Mouse (Mus musculus) splenic B cell, adult 2 months (primary cell): Measurements from ENCODE around the gene 2310011J03Rik.
"Not testable (repeated sequence)": the region's sequence is repeated elsewhere in the genome, so short reads cannot be mapped to it uniquely, and the experiment has no call there.

ENCODE experiments used
- DNase-seq: peaks from one replicate; pipeline ENCODE4 v3.0.0-alpha.2; 2011; ENCODE audit warnings: low read depth, low spot score
- H3K27me3 ChIP-seq: 2 replicates; pipeline ENCODE4 v1.6.1; 2012; ENCODE audit warnings: mild to moderate bottlenecking, low read length, moderate library complexity, mixed read lengths; ENCODE audit not compliant: control insufficient read depth, poor library complexity, insufficient read depth, severe bottlenecking
- H3K36me3 ChIP-seq: 2 replicates; pipeline ENCODE4 v1.6.1; 2012; ENCODE audit warnings: mild to moderate bottlenecking, low read length, moderate library complexity, mixed read lengths; ENCODE audit not compliant: control insufficient read depth, poor library complexity, insufficient read depth, severe bottlenecking

2310011J03Rik gene

GRCm38 (mm10) chr10:80347514-80347967 lies 27.2 kb upstream of the 2310011J03Rik start:
- no peaks in the 10 kb centered on the region for H3K36me3 ChIP-seq
- H3K27me3 ChIP-seq, result 0 out of 2 replicates have a peak, but pooled peaks cover 5% of the 10 kb centered on the region
- no peak for DNase-seq

DNA sequence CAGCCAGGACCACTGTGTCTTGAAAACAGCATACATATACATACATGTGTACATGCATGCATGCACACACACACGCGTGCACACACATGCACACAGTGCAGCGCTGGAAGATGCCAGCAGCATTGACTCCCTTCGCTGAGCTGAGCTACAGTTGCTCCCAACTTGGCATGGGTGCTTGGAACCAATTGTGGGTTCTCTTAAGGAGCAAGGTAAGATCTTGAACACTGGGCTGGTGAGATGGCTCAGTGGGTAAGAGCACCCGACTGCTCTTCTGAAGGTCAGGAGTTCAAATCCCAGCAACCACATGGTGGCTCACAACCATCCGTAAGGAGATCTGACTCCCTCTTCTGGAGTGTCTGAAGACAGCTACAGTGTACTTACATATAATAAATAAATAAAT lies 25.6 kb upstream of the 2310011J03Rik start:
- H3K27me3 ChIP-seq, DNase-seq, H3K36me3 ChIP-seq: not testable (repeated sequence)

- DNase-seq, result no peak
- no peaks in the 10 kb centered on the region for H3K36me3 ChIP-seq
- 0 out of 2 replicates have a peak, but pooled peaks cover 5% of the 10 kb centered on the region for H3K27me3 ChIP-seq
These were observed 24.8 kb upstream of the 2310011J03Rik start for GRCm38 (mm10) chr10:80345122-80345521.

DNA sequence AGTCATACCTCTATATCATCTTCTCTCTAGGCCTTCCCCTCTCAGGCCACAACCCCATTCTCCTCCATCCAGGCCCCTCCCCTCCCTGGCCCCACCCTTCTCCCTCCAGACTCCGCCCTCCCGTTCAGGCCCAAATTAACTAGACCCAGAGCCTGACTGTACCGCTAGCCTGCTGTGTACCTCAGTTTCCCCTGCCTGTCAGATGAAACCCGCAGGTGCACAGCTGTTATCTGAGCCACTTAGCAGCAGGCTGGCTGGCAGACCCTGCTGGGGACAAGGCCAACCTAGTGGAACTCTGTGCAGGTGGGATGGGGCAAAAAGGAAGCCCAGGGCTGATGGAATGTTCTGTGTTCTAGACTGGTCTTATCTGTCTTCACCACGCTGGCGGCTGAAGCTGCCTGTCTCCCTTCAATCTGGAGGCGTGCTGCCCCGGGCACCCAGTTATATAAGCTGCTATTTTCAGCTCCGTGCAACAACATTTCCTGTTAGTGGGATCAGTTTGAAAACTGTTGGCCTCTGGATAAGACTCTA lies 23.9 kb upstream of the 2310011J03Rik start:
- no peak for DNase-seq
- H3K27me3 ChIP-seq, result 0 out of 2 replicates have a peak, but pooled peaks cover 5% of the 10 kb centered on the region
- H3K36me3 ChIP-seq, result no peaks in the 10 kb centered on the region

GRCm38 (mm10) chr10:80343425-80343895 lies 23.1 kb upstream of the 2310011J03Rik start:
- Histone ChIP-seq H3K36me3 (no peaks in the 10 kb centered on the region), H3K27me3 (0 out of 2 replicates have a peak, but pooled peaks cover 3% of the 10 kb centered on the region)
- no peak for DNase-seq

DNA sequence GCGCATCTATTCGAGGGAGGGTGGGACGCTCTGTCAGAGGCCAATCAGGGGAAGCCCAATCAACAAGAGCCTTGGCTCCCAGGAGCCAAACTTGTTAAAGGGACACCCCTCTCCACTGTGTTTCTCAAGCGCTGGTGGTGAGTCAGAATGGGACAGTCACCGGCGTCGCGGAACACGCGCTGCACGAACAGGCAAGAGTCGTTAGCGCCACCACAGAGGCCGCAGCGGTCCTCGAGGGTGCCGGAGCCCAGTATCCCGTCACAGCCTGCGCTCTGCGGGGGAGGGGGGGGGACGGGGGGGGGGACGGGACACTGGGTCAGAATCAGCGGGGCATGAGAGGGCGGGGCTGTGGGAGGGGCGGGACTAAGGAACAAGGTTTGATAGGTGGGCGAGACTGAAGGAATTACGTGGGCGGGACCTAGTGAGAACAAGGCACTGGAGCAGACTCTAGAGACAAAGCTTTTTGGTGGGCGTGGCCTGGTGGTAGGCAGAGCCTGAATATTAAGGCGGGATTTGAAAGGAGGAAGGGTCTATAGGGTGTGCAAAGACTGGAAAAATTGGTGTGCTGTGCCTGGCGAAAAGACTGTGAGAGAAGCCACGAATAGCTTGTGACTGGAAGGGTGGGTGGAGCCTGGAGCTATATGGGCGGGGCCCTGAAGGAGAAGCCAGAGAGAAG lies 22.6 kb upstream of the 2310011J03Rik start:
- H3K27me3 ChIP-seq, result 0 out of 2 replicates have a peak, but pooled peaks cover 2% of the 10 kb centered on the region

GRCm38 (mm10) chr10:80342305-80342748 lies 22.0 kb upstream of the 2310011J03Rik start:
- no peak for DNase-seq
- Histone ChIP-seq H3K36me3 (no peaks in the 10 kb centered on the region), H3K27me3 (0 out of 2 replicates have a peak, but pooled peaks cover 2% of the 10 kb centered on the region)

More for the DNA sequence above, 22.6 kb upstream of the 2310011J03Rik start:
- peak; percentile 86 for DNase-seq
- no peaks in the 10 kb centered on the region for H3K36me3 ChIP-seq

DNA sequence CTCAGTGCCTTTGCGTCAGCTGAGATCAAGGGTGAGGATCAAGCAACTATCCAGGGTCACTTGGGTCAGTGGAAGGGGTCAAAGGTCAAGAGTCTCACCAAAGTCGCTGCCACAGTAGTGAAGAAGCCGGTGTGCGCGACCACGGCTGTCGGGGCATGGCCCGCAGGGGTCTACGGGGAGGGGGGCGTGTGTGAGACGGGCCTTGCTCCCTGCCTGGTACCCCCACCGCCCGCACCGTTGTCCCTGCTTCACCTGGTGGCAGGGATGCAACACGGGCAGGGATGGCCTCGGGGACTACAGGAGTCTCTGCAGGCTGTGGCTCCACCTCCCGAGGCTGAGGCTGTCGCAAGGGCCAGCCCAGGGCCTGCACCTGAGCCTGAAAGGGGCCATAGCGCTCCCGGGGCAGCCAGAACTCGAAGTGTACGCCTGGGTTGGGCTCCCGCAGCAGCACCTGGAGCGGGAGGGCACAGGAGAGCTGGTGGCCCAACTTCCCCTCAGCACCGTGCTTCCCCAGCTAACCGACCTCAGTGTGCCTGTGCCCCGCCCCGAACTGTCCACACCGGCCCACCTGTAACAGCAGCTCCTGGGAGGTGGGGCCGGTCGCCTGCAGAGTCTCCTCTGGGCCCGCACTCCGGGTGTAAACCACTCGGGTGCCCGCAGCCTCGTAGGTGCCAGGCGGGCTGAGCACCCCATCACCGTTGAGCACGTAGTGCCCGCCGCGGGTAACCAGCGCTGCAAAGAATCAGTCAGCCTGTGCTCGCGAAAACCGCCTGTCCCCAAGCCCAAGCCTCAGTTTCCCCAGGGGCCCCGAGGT lies 21.4 kb upstream of the 2310011J03Rik start:
- Histone ChIP-seq H3K36me3 (no peaks in the 10 kb centered on the region), H3K27me3 (0 out of 2 replicates have a peak, but pooled peaks cover 2% of the 10 kb centered on the region)
- DNase-seq, result peak; percentile 51

DNA sequence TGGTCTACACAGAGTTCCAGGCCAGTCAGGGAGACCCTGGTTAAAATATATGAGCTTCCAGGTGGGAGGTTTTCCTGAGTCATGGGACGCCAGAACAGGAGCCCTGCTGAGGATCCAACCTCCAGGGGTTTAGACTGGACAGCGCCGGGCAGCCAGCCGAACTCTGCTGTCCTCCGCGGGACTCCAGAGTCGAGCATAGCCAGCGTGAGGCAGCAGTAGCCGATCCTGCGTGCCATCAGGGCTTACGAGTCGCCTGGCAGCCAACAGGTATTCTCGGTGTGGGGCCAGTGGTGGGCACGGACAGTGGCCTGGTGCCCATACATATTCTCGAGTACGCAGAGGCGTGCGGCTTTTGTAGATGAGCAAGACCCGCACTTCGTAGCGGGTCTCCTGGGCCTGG lies 20.7 kb upstream of the 2310011J03Rik start:
- Histone ChIP-seq H3K36me3 (no peaks in the 10 kb centered on the region), H3K27me3 (0 out of 2 replicates have a peak, but pooled peaks cover 2% of the 10 kb centered on the region)
- DNase-seq, result no peak

- Histone ChIP-seq H3K36me3 (no peaks in the 10 kb centered on the region), H3K27me3 (0 out of 2 replicates have a peak, but pooled peaks cover 2% of the 10 kb centered on the region)
- peak; percentile 88 for DNase-seq
These were observed 19.8 kb upstream of the 2310011J03Rik start for GRCm38 (mm10) chr10:80339941-80340750.

DNA sequence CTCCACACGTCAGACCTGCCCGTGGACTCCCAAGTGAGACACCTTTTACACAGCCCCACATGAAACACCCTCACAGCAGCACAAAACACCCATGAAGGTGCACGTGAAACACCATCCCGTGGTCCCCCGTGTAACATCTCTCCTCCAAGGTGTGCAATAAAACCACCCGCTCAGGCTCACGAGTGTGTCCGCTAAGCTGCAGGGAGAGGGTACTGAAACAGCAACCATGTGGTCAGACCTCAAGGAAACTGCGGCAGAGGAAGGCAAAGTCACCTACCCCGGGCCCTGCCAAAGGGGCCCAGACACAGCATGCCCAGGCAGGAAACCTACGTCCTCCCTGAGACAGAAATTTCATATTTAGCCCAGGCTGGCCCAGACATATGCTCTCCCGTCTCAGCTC lies 15.9 kb upstream of the 2310011J03Rik start:
- H3K36me3 ChIP-seq, result no peaks in the 10 kb centered on the region

DNA sequence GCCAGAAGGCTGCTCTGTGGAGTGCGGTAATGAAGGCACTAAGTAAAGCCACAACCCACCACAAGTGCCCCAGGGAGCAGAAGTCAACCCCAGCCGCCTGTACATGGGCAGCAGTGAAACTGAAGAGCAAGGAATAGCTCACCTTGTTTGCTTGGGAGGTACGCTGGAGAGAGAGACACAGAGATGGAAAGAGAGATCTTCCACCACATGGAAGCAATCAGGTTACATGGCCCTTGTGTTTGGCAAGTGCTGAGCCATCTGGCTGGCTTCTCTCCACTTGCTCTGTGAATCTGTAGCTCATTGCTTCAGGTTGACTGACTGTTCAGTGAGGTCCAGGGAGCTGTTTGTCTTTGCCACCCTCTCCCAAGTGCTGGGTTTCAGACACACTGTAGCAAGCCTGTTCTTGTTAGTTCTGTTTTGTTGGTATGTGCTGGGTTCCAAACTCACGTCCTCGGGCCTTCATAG lies 12.2 kb upstream of the 2310011J03Rik start:
- H3K27me3 ChIP-seq, result no peaks in the 10 kb centered on the region
- H3K36me3 ChIP-seq, result no peaks in the 10 kb centered on the region
- DNase-seq, result no peak

More for the DNA sequence above, 15.9 kb upstream of the 2310011J03Rik start:
- DNase-seq, result no peak
- no peaks in the 10 kb centered on the region for H3K27me3 ChIP-seq

DNA sequence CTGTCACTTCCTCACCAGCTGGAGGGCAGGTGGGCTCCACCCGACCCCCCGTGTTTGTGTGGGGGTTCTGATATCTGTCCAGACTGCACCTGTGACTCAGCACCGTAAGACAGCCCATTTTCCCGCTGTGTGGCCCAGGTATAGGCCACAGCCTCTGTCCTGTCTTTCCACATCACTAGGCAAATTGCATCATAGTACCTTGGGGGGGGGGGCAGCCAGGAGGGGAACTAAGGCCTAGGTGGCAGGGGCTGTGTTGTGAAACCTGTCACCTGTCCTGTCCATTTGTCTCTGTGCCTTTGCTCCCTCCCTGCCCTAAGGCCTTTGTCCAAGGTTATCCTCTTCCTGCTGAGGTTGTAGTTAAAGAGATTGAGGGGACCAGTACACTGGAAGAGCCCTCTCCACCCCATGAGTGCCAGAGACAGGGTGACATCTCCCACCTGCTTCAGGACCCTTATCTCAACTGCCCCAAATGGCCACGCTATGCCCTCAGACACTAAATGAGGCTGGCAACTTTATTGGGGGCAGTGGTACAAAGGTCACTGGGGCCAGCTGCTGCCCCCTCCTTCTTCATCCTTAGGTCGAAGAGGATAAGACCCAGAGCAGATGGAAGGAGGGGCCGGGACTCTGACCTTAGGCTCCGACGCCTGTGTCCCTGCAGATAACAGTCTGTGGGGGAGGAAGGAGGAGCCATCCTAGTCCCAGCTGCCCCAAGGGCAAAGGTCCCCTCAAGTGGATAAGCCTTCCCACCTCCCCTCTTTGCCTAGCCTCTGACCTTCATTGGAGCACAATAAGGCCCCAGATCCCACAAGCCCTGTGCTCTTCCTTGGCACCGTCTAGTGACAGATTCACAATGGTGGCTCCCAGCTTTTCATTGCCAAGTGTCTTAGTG lies 11.5 kb upstream of the 2310011J03Rik start:
- Histone ChIP-seq H3K27me3 (no peaks in the 10 kb centered on the region), H3K36me3 (no peaks in the 10 kb centered on the region)
- no peak for DNase-seq
